Mouse (Mus musculus) MEL (cell line): Measurements from ENCODE around the gene Sec24a. TPM values are rescaled to one million over a fixed set of nuclear protein-coding genes. Genes with fewer than 3 reads are reported as not detected.

Experiments
- DNase-seq: peaks from one replicate; pipeline ENCODE4 v3.0.0; 2011; ENCODE audit warnings: low read depth, low spot score
- H3K27ac ChIP-seq: 2 replicates; pipeline ENCODE4 v1.5.1; 2012; ENCODE audit warnings: low read depth, mild to moderate bottlenecking, control low read depth, low read length, moderate library complexity; ENCODE audit not compliant: control insufficient read depth
- H3K27me3 ChIP-seq, 2 experiments: fragments of 150-350 bp in 1 of 2; sonication (generic) in 1 of 2; 2 replicates each; pipeline ENCODE4 v1.6.1; 2012; ENCODE audit warnings: low read length in 2 of 2, mild to moderate bottlenecking in 2 of 2, improper control_type of control experiment in 1 of 2, moderate library complexity in 1 of 2; ENCODE audit not compliant: insufficient read depth in 2 of 2, control insufficient read depth in 1 of 2
- H3K36me3 ChIP-seq, 2 experiments: 2 replicates each; pipeline ENCODE4 v1.6.1; 2012 to 2014; ENCODE audit warnings: low read length in 2 of 2, improper control_type of control experiment in 1 of 2, inconsistent platforms in 1 of 2, mild to moderate bottlenecking in 1 of 2; ENCODE audit not compliant: insufficient read depth in 2 of 2, control insufficient read depth in 1 of 2
- H3K4me1 ChIP-seq, 2 experiments: fragments of 150-350 bp in 1 of 2; sonication (generic) in 1 of 2; 2 replicates each; pipeline ENCODE4 v1.6.1; 2012; ENCODE audit warnings: low read length in 2 of 2, improper control_type of control experiment in 1 of 2, mild to moderate bottlenecking in 1 of 2; ENCODE audit not compliant: insufficient read depth in 2 of 2, control insufficient read depth in 1 of 2
- H3K4me3 ChIP-seq, 2 experiments: fragments of 150-350 bp in 1 of 2; sonication (generic) in 1 of 2; 2 replicates each; pipeline ENCODE4 v1.5.1; 2012; ENCODE audit warnings: low read depth in 2 of 2, low read length in 2 of 2, mild to moderate bottlenecking in 2 of 2, moderate library complexity in 2 of 2, control low read depth in 1 of 2, improper control_type of control experiment in 1 of 2; ENCODE audit not compliant: control insufficient read depth in 1 of 2, insufficient read depth in 1 of 2
- H3K79me2 ChIP-seq: 2 replicates; pipeline ENCODE4 v1.6.1; 2012; ENCODE audit warnings: mild to moderate bottlenecking, low read length, moderate library complexity; ENCODE audit not compliant: control insufficient read depth, poor library complexity, insufficient read depth
- H3K9ac ChIP-seq: 2 replicates; pipeline ENCODE4 v1.6.1; 2012; ENCODE audit warnings: low read depth, mild to moderate bottlenecking, control low read depth, low read length, moderate library complexity; ENCODE audit not compliant: control insufficient read depth, poor library complexity, severe bottlenecking
- H3K9me3 ChIP-seq: fragments of 150-350 bp; sonication (generic); replicated peaks from 2 replicates; pipeline ENCODE4 v1.6.1; 2012; ENCODE audit warnings: mild to moderate bottlenecking, low read length, improper control_type of control experiment, moderate library complexity; ENCODE audit not compliant: insufficient read depth
- BHLHE40 ChIP-seq: IDR thresholded peaks from 2 replicates; pipeline ENCODE4 v1.6.1; 2012; ENCODE audit warnings: low read depth, mild to moderate bottlenecking, inconsistent platforms, low read length, improper control_type of control experiment, borderline replicate concordance
- CHD2 ChIP-seq: IDR thresholded peaks from 2 replicates; pipeline ENCODE4 v1.6.1; 2011; ENCODE audit warnings: low read length, improper control_type of control experiment
- ELF1 ChIP-seq: IDR thresholded peaks from 2 replicates; pipeline ENCODE4 v1.6.1; 2014; ENCODE audit warnings: low read depth, mild to moderate bottlenecking, inconsistent platforms, low read length, improper control_type of control experiment, moderate library complexity
- EP300 ChIP-seq, 2 experiments: IDR thresholded peaks; 2 replicates each; pipeline ENCODE4 v1.6.1; 2011; ENCODE audit warnings: improper control_type of control experiment in 2 of 2, low read length in 2 of 2, low read depth in 1 of 2, mild to moderate bottlenecking in 1 of 2
- ETS1 ChIP-seq: IDR thresholded peaks from 2 replicates; pipeline ENCODE4 v1.6.1; 2012; ENCODE audit warnings: low read depth, mild to moderate bottlenecking, inconsistent platforms, low read length, improper control_type of control experiment, moderate library complexity
- GATA1 ChIP-seq: IDR thresholded peaks from 2 replicates; pipeline ENCODE4 v1.6.1; 2011; ENCODE audit warnings: low read depth, low read length, improper control_type of control experiment
- HCFC1 ChIP-seq: IDR thresholded peaks from 2 replicates; pipeline ENCODE4 v1.6.1; 2012; ENCODE audit warnings: low read depth, mild to moderate bottlenecking, inconsistent platforms, low read length, improper control_type of control experiment, moderate library complexity
- JUND ChIP-seq: IDR thresholded peaks from 2 replicates; pipeline ENCODE4 v1.6.1; 2011; ENCODE audit warnings: low read depth, mild to moderate bottlenecking, improper control_type of control experiment, low read length
- KAT2A ChIP-seq: conservative IDR thresholded peaks from 2 replicates; pipeline ENCODE4 v1.6.1; 2012; ENCODE audit warnings: low read depth, low read length, improper control_type of control experiment, inconsistent platforms
- MAFK ChIP-seq: IDR thresholded peaks from 2 replicates; pipeline ENCODE4 v1.6.1; 2011; ENCODE audit warnings: low read depth, mild to moderate bottlenecking, low read length, improper control_type of control experiment, borderline replicate concordance
- MAX ChIP-seq: IDR thresholded peaks from 2 replicates; pipeline ENCODE4 v1.6.1; 2011; ENCODE audit warnings: low read length, improper control_type of control experiment
- MAZ ChIP-seq: IDR thresholded peaks from 2 replicates; pipeline ENCODE4 v1.6.1; 2012; ENCODE audit warnings: low read depth, mild to moderate bottlenecking, inconsistent platforms, low read length, improper control_type of control experiment
- MXI1 ChIP-seq: IDR thresholded peaks from 2 replicates; pipeline ENCODE4 v1.6.1; 2011; ENCODE audit warnings: mild to moderate bottlenecking, low read depth, low read length, improper control_type of control experiment
- MYC ChIP-seq: IDR thresholded peaks from 2 replicates; pipeline ENCODE4 v1.6.1; 2011; ENCODE audit warnings: low read depth, mild to moderate bottlenecking, low read length, improper control_type of control experiment, moderate library complexity
- NELFE ChIP-seq: IDR thresholded peaks from 2 replicates; pipeline ENCODE4 v1.6.1; 2011; ENCODE audit warnings: low read depth, low read length, improper control_type of control experiment
- NRF1 ChIP-seq: IDR thresholded peaks from 2 replicates; pipeline ENCODE4 v1.6.1; 2014; ENCODE audit warnings: low read depth, mild to moderate bottlenecking, inconsistent platforms, low read length, improper control_type of control experiment, moderate library complexity; ENCODE audit not compliant: poor library complexity, insufficient read depth, severe bottlenecking
- POLR2A ChIP-seq, 2 experiments: IDR thresholded peaks; 2 replicates each; pipeline ENCODE4 v1.6.1; 2011 to 2012; ENCODE audit warnings: low read length in 2 of 2, mild to moderate bottlenecking in 2 of 2, control low read depth in 1 of 2, improper control_type of control experiment in 1 of 2, low read depth in 1 of 2, moderate library complexity in 1 of 2; ENCODE audit not compliant: control insufficient read depth in 1 of 2, insufficient read depth in 1 of 2, poor library complexity in 1 of 2
- POLR2AphosphoS2 ChIP-seq: IDR thresholded peaks from 2 replicates; pipeline ENCODE4 v1.6.1; 2011; ENCODE audit warnings: low read length, improper control_type of control experiment
- RCOR1 ChIP-seq: IDR thresholded peaks from 2 replicates; pipeline ENCODE4 v1.6.1; 2012; ENCODE audit warnings: low read depth, mild to moderate bottlenecking, inconsistent platforms, low read length, improper control_type of control experiment
- SIN3A ChIP-seq: IDR thresholded peaks from 2 replicates; pipeline ENCODE4 v1.6.1; 2012; ENCODE audit warnings: low read length, improper control_type of control experiment, inconsistent platforms
- SMC3 ChIP-seq: IDR thresholded peaks from 2 replicates; pipeline ENCODE4 v1.6.1; 2011; ENCODE audit warnings: low read depth, low read length, improper control_type of control experiment
- TAL1 ChIP-seq: IDR thresholded peaks from 2 replicates; pipeline ENCODE4 v1.6.1; 2012; ENCODE audit warnings: mild to moderate bottlenecking, inconsistent platforms, low read length, moderate library complexity, mixed read lengths
- TBP ChIP-seq: IDR thresholded peaks from 2 replicates; pipeline ENCODE4 v1.8.0; 2011; ENCODE audit warnings: low read depth, low read length, improper control_type of control experiment
- TCF12 ChIP-seq: IDR thresholded peaks from 2 replicates; pipeline ENCODE4 v1.6.1; 2014; ENCODE audit warnings: low read depth, mild to moderate bottlenecking, inconsistent platforms, low read length, improper control_type of control experiment, moderate library complexity
- USF1 ChIP-seq: IDR thresholded peaks from 2 replicates; pipeline ENCODE4 v1.6.1; 2014; ENCODE audit warnings: low read depth, mild to moderate bottlenecking, inconsistent platforms, low read length, improper control_type of control experiment, moderate library complexity
- USF2 ChIP-seq, 2 experiments: IDR thresholded peaks; 2 replicates each; pipeline ENCODE4 v1.6.1; 2011 to 2012; ENCODE audit warnings: improper control_type of control experiment in 2 of 2, low read length in 2 of 2, borderline replicate concordance in 1 of 2, inconsistent platforms in 1 of 2, low read depth in 1 of 2, mild to moderate bottlenecking in 1 of 2; ENCODE audit not compliant: insufficient read depth in 1 of 2
- ZC3H11A ChIP-seq: IDR thresholded peaks from 2 replicates; pipeline ENCODE4 v1.6.1; 2012; ENCODE audit warnings: low read depth, mild to moderate bottlenecking, inconsistent platforms, low read length, improper control_type of control experiment
- ZMIZ1 ChIP-seq: IDR thresholded peaks from 2 replicates; pipeline ENCODE4 v1.6.1; 2012; ENCODE audit warnings: low read depth, mild to moderate bottlenecking, inconsistent platforms, low read length, improper control_type of control experiment, moderate library complexity
- ZNF384 ChIP-seq: IDR thresholded peaks from 2 replicates; pipeline ENCODE4 v1.6.1; 2012; ENCODE audit warnings: low read depth, mild to moderate bottlenecking, inconsistent platforms, low read length, improper control_type of control experiment
- polyA plus RNA-seq, 2 experiments: library from polyadenylated mRNA; stranded (reverse) in 1 of 2; unstranded in 1 of 2; fragments of >175 nt in 1 of 2; fragments of >200 nt in 1 of 2; gene quantifications; 2 replicates each; pipeline versions ENCODE4 v1.2.1 to v1.2.4; 2012; ENCODE audit warnings: low replicate concordance in 2 of 2, low read depth in 1 of 2; ENCODE audit not compliant: insufficient read length in 2 of 2, insufficient read depth in 1 of 2, missing spikeins in 1 of 2
- total RNA-seq: library from RNA; depleted of rRNA; stranded (reverse); fragments of 300-350 nt; gene quantifications from 2 replicates; pipeline ENCODE4 v1.2.3, GENCODE M21; 2012; rRNA removed

Sec24a gene
- 5.3 TPM in 2 replicates for total RNA-seq
- 10 to 100 TPM; 14.1 to 38.2 TPM for polyA plus RNA-seq

- Histone ChIP-seq H3K9ac (peak within 1 kb of the TSS; percentile 82), H3K27me3 (no peaks in the 10 kb centered on the region), H3K36me3 (peaks cover 0 to 22% of the 10 kb centered on the region in 2 experiments; a peak in 2 of 4 replicates), H3K9me3 (no peaks in the 10 kb centered on the region), H3K27ac (no peak within 1 kb of the TSS)
- TF ChIP-seq MAZ (peak; percentile 94), NELFE (peak; percentile 83), ZMIZ1 (peak; percentile 84), USF2 (IDR thresholded peaks at IDR 0.05; ENCODE audit: borderline replicate concordance in 1 of 2, insufficient read depth in 1 of 2, low read depth in 1 of 2, low read length in 2 of 2) (no peak), SIN3A (peak; percentile 97), NRF1 (peak; percentile 39; the same call in 1 of the 2 replicates), SMC3 (no peak; the same call in 1 of the 2 replicates), ZNF384 (peak; percentile 61), MXI1 (peak; percentile 97), ZC3H11A (peak; percentile 9; the same call in 1 of the 2 replicates), MAFK (no peak), POLR2AphosphoS2 (peak; percentile 78; the same call in 1 of the 2 replicates), POLR2A (IDR thresholded peaks at IDR 0.05; ENCODE audit: control insufficient read depth in 1 of 2, insufficient read depth in 1 of 2, low read depth in 1 of 2, low read length in 2 of 2, poor library complexity in 1 of 2) (peak; percentile 77 to 90; a peak in 3 of 4 replicates), ETS1 (peak; percentile 45; the same call in 1 of the 2 replicates), EP300 (IDR thresholded peaks at IDR 0.05; ENCODE audit: low read depth in 1 of 2, low read length in 2 of 2) (peak in 1 of 2 experiments; percentile 33; a peak in 1 of 4 replicates), USF1 (peak; percentile 65), MAX (peak; percentile 72; the same call in 1 of the 2 replicates), TCF12 (peak; percentile 88), GATA1 (no peak; the same call in 1 of the 2 replicates), ELF1 (peak; percentile 95), TBP (peak; percentile 75; the same call in 1 of the 2 replicates), TAL1 (no peak), MYC (no peak; the same call in 1 of the 2 replicates), KAT2A (peak; percentile 89), HCFC1 (peak; percentile 97), RCOR1 (peak; percentile 23; the same call in 1 of the 2 replicates), BHLHE40 (0 out of 2 replicates have a peak, but pooled peaks have one; percentile 22), CHD2 (peak; percentile 76), JUND (no peak)
- TF ChIP-seq, all 39 proteins: peak for 22
- Histone ChIP-seq H3K4me1 (peaks cover 5 to 17% of the 10 kb centered on the region in 2 experiments), H3K79me2 (peaks cover 38% of the 10 kb centered on the region), H3K4me3 (peak within 1 kb of the TSS; percentile 82 to 83)
- DNase-seq = peak; percentile 96
Observed at GRCm38 (mm10) chr11:51763213-51763907, at the start of gene Sec24a, which contains the start of gene Sar1b. Sec24a (minus strand) TSS chr11:51763634. Sar1b (plus strand) TSS chr11:51763687.
